Mouse (Mus musculus): Measurements from ENCODE around the gene Sgsm2.

Gene Sgsm2

GRCm38 (mm10) chr11:74830256-74831161, 66.4 kb downstream of the Sgsm2 start, which contains the start of gene Mnt:
TSS of gene Mnt (plus strand) at chr11:74830920.
- ChIA-PET CTCF (interaction anchor here in 3 of 4 experiments (0.6 to 2.0 kb wide), 12 partner anchors 8 to 631 kb away, joined by 3 to 12 read pairs (median 3); partner anchors contain the start of genes Hic1 (in 1 of the 3), Pafah1b1 (in 1 of the 3) and Tlcd2 (in 1 of the 3)), POLR2A (interaction anchor here (0.6 to 15.7 kb wide), 110 partner anchors 7 to 656 kb away, joined by 3 to 217 read pairs (median 4); partner anchors contain the start of genes Mettl16 (in 3 of the 4), Pafah1b1 (in 3 of the 4), Smg6 (in 3 of the 4) and Srr (in 3 of the 4))

DNA sequence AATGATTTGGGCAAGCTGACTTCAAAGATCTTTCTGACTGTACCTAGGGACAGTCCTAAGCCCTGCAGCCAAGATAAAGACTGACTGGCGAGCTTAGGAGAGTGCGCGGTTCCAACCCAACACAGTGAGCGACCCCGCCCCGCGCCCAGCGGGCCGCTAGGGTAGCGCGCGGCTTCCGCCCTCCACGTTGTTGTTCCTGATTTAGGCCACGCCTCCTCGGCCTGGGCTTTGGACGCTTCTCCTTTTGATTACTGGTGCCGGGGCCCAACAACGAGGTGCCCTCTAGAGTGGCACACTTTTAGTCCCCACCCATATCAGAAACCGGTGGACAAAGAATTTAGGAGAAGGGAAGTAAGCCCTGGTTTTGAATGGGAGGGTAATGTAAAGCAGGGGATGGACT, 67.0 kb downstream of the Sgsm2 start:
- POLR2A ChIA-PET = interaction anchor here (0.6 to 15.7 kb wide), 96 partner anchors 8 to 657 kb away, joined by 3 to 217 read pairs (median 4); partner anchors contain the start of genes Mettl16 (in 3 of the 4), Pafah1b1 (in 3 of the 4), Smg6 (in 3 of the 4) and Srr (in 3 of the 4)
- CTCF ChIA-PET = interaction anchor here in 3 of 4 experiments (0.5 to 1.8 kb wide), 12 partner anchors 8 to 631 kb away, joined by 3 to 11 read pairs (median 3); partner anchors contain the start of genes Hic1 (in 1 of the 3), Pafah1b1 (in 1 of the 3), Sgsm2 (in 1 of the 3) and Tlcd2 (in 1 of the 3)

- ChIA-PET POLR2A (interaction anchor here (0.7 to 15.7 kb wide), 57 partner anchors 8 to 632 kb away, joined by 3 to 217 read pairs (median 5); partner anchors contain the start of genes Mettl16 (in 3 of the 4), Pafah1b1 (in 2 of the 4), Tlcd2 (in 2 of the 4) and Tsr1 (in 2 of the 4)), CTCF (interaction anchor here in 3 of 4 experiments (0.5 to 1.8 kb wide), 7 partner anchors 8 to 341 kb away, joined by 3 to 11 read pairs (median 4); partner anchors contain the start of genes Hic1 (in 1 of the 3) and Sgsm2 (in 1 of the 3))
Measured at GRCm38 (mm10) chr11:74828965-74829550, 67.8 kb downstream of the Sgsm2 start.

GRCm38 (mm10) chr11:74828404-74828931, 68.4 kb downstream of the Sgsm2 start:
- ChIA-PET CTCF (no interaction called here), POLR2A (interaction anchor here in 3 of 4 experiments (0.7 to 15.7 kb wide), 19 partner anchors 9 to 633 kb away, joined by 3 to 217 read pairs (median 6); partner anchors contain the start of genes Mettl16 (in 1 of the 3), Rap1gap2 (in 1 of the 3) and Tlcd2 (in 1 of the 3))

GRCm38 (mm10) chr11:74827791-74828403, 69.0 kb downstream of the Sgsm2 start:
- ChIA-PET CTCF (no interaction called here), POLR2A (interaction anchor here in 3 of 4 experiments (0.6 to 15.7 kb wide), 14 partner anchors 9 to 178 kb away, joined by 3 to 217 read pairs (median 5); partner anchors contain the start of gene Mettl16 (in 1 of the 3))

DNA sequence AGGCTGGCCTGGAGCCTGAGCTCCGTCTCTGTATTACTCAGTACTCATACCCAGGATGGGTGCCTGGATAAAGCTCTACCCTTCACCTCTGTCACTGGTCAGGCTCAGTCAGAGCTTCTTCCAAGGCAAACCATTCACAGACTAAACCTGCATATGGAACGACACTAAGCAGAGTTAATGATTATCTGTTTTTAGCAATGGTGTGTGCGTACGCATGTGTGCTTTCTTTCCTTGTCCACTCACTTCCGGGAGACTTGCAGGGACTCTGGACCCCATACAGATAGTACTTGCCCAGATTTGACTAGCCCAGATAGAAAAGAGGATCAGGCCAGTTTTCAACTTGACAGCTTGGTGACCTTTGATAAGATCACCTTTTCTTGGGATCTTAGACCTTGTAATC, 70.2 kb downstream of the Sgsm2 start:
- CTCF ChIA-PET = interaction anchor here in 3 of 4 experiments (0.5 to 1.7 kb wide), 8 partner anchors 12 to 1754 kb away, joined by 3 to 8 read pairs (median 6); no protein-coding TSS in a partner anchor
- POLR2A ChIA-PET = interaction anchor here (0.6 to 15.7 kb wide), 35 partner anchors 8 to 343 kb away, joined by 3 to 217 read pairs (median 4); partner anchors contain the start of genes Pafah1b1 (in 1 of the 4), Sgsm2 (in 1 of the 4) and Srr (in 1 of the 4)

GRCm38 (mm10) chr11:74826151-74826550, 70.7 kb downstream of the Sgsm2 start:
- ChIA-PET CTCF (interaction anchor here (0.5 to 1.7 kb wide), 11 partner anchors 12 to 1754 kb away, joined by 3 to 6 read pairs (median 4); no protein-coding TSS in a partner anchor), POLR2A (interaction anchor here (0.6 to 15.7 kb wide), 41 partner anchors 8 to 643 kb away, joined by 3 to 217 read pairs (median 4); partner anchors contain the start of genes Mettl16 (in 1 of the 4), Pafah1b1 (in 1 of the 4), Sgsm2 (in 1 of the 4) and Srr (in 1 of the 4))

- CTCF ChIA-PET = interaction anchor here (0.5 to 2.6 kb wide), 8 partner anchors 9 to 263 kb away, joined by 3 to 13 read pairs (median 4); no protein-coding TSS in a partner anchor
Measured at GRCm38 (mm10) chr11:74822746-74823440, 74.0 kb downstream of the Sgsm2 start.

DNA sequence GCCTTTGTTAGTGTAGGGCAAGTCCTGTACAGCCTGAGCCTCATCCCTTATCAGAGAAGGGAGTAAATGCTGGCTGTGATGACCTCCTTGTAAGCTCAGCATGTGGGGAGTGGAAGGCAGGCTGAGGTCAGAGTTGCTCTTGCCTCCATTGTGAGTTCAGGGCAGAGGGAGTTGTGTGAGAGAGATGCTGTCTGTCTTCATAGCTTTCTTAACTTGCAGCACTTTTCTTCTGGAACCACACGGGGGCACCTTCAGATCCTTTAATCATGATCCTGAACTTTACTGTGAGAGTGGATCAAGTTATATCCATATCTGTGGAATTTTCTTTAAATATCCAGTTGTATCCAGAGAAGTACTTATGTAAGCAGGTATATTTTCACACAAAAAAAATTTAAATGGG, 75.4 kb downstream of the Sgsm2 start:
- POLR2A ChIA-PET = interaction anchor here (0.6 to 15.7 kb wide), 17 partner anchors 7 to 97 kb away, joined by 3 to 217 read pairs (median 8); partner anchors contain the start of genes Mnt (in 2 of the 4), Mettl16 (in 1 of the 4) and Pafah1b1 (in 1 of the 4)
- CTCF ChIA-PET = interaction anchor here (0.5 to 2.6 kb wide), 20 partner anchors 8 to 183 kb away, joined by 3 to 13 read pairs (median 4); no protein-coding TSS in a partner anchor

More at GRCm38 (mm10) chr11:74822746-74823440, 74.0 kb downstream of the Sgsm2 start:
- POLR2A ChIA-PET = interaction anchor here in 3 of 4 experiments (1.1 to 15.7 kb wide), 15 partner anchors 6 to 52 kb away, joined by 3 to 217 read pairs (median 9); partner anchors contain the start of genes Mnt (in 2 of the 3) and Mettl16 (in 1 of the 3)

DNA sequence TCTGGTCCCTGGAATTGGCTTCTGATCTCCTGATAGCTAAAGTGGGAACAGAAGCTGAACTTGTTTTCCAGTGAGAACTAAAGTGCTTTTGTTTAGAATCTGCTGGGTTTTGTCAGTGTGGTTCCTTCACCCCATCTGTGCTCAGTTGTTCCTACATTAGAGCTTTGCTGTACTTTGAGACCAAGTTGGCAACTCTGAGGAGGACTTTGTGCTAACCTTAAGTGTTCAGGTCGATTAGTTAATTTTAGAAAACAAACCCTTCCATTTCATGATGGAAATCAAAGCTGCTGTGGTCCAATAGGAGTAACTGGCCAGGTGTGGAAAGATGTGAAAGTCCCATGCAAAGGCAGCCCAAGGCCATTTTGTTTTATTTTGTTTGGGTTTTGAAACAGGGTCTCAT, 75.9 kb downstream of the Sgsm2 start:
- ChIA-PET POLR2A (interaction anchor here (0.7 to 15.7 kb wide), 17 partner anchors 8 to 96 kb away, joined by 3 to 217 read pairs (median 8); partner anchors contain the start of genes Mnt (in 2 of the 4), Mettl16 (in 1 of the 4) and Pafah1b1 (in 1 of the 4)), CTCF (interaction anchor here (0.5 to 2.6 kb wide), 20 partner anchors 9 to 183 kb away, joined by 3 to 13 read pairs (median 4); no protein-coding TSS in a partner anchor)

GRCm38 (mm10) chr11:74815795-74816194, 81.1 kb downstream of the Sgsm2 start:
- ChIA-PET CTCF (interaction anchor here in 1 of 4 experiments (1.5 kb wide), 1 partner anchor 30 kb away, joined by 4 read pairs; no protein-coding TSS in a partner anchor), POLR2A (interaction anchor here in 3 of 4 experiments (0.6 to 15.7 kb wide), 13 partner anchors 10 to 1790 kb away, joined by 3 to 217 read pairs (median 8); partner anchors contain the start of gene Mnt (in 2 of the 3))

GRCm38 (mm10) chr11:74811538-74811937, 85.3 kb downstream of the Sgsm2 start:
- CTCF ChIA-PET = interaction anchor here in 2 of 4 experiments (0.7 to 2.5 kb wide), 5 partner anchors 10 to 36 kb away, joined by 3 to 9 read pairs (median 4); no protein-coding TSS in a partner anchor
- POLR2A ChIA-PET = interaction anchor here in 2 of 4 experiments (1.1 to 7.6 kb wide), 10 partner anchors 11 to 650 kb away, joined by 3 to 49 read pairs (median 6); partner anchors contain the start of genes Mnt (in 1 of the 2) and Tlcd2 (in 1 of the 2)

GRCm38 (mm10) chr11:74811027-74811426, 85.8 kb downstream of the Sgsm2 start:
- ChIA-PET CTCF (interaction anchor here in 3 of 4 experiments (0.7 to 2.5 kb wide), 7 partner anchors 10 to 37 kb away, joined by 3 to 9 read pairs (median 4); no protein-coding TSS in a partner anchor), POLR2A (interaction anchor here in 3 of 4 experiments (0.6 to 7.6 kb wide), 14 partner anchors 11 to 1798 kb away, joined by 3 to 49 read pairs (median 5); partner anchors contain the start of genes Mettl16 (in 1 of the 3), Mnt (in 1 of the 3) and Tlcd2 (in 1 of the 3))

DNA sequence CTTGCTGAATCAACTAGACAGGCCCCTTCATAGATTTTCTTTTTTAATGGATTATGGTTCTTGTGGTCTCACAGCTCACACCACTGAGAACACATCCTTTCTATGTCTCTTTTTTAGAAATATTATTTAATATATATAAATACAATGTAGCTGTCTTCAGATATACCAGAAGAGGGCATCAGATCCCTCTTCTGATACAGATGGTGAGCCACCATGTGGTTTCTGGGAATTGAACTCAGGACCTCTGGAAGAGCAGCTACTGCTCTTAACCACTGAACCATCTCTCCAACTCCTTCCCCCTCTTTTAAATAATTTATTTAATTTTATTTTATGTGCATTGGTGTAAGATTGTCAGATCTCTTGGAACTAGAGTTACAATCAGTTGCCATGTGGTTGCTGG, 86.7 kb downstream of the Sgsm2 start:
- POLR2A ChIA-PET = interaction anchor here in 3 of 4 experiments (0.6 to 7.6 kb wide), 10 partner anchors 12 to 1799 kb away, joined by 3 to 49 read pairs (median 5); partner anchors contain the start of genes Mettl16 (in 1 of the 3) and Mnt (in 1 of the 3)
- CTCF ChIA-PET = interaction anchor here (0.6 to 2.5 kb wide), 7 partner anchors 11 to 38 kb away, joined by 3 to 9 read pairs (median 4); no protein-coding TSS in a partner anchor
